Mouse (Mus musculus) embryonic stem cell, embryonic (primary cell): ENCODE results near the gene H2al1g.
"Not testable (repeated sequence)": the region's sequence is repeated elsewhere in the genome, so short reads cannot be mapped to it uniquely, and the experiment has no call there.

Source experiments
- CTCF ChIA-PET, 4 experiments: fragments of 300-600 bp in 2 of 4; fragments of 350-600 bp in 2 of 4; sonication (Branson Sonifier 250); formaldehyde crosslinking; loops; one replicate each; lab custom pipeline; 2022; ENCODE audit warnings: inconsistent platforms in 2 of 4; lab: Charles Lee
- POLR2A ChIA-PET, 4 experiments: fragments of 300-600 bp in 2 of 4; fragments of 350-600 bp in 2 of 4; sonication (Branson Sonifier 250); formaldehyde crosslinking; loops; one replicate each; lab custom pipeline; 2022; ENCODE audit warnings: antibody characterized with exemption in 4 of 4, inconsistent platforms in 1 of 4; lab: Charles Lee

H2al1g gene

DNA sequence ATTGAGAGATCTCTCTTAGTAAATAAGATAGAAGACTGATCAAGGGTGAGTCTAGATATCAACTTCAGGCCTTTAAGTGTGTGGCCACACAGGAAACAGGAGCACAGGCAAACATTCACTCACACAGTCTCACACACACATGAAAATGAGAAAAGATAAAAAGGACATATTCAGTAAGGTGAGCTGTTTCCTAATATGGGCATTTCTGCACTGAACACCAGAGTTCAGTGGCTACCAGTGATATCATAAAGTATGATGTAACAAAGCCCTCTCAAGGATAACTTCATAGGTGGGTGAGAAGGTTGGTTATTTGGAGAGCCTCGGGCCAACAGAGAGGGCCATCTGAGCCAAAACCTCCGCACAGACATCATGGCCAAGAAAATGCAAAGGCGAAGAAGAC lies at the start of gene H2al1g:
TSS of gene H2al1g (plus strand) at position 301 of the 400 bp plus-strand sequence.
- CTCF ChIA-PET, POLR2A ChIA-PET: not testable (repeated sequence)

DNA sequence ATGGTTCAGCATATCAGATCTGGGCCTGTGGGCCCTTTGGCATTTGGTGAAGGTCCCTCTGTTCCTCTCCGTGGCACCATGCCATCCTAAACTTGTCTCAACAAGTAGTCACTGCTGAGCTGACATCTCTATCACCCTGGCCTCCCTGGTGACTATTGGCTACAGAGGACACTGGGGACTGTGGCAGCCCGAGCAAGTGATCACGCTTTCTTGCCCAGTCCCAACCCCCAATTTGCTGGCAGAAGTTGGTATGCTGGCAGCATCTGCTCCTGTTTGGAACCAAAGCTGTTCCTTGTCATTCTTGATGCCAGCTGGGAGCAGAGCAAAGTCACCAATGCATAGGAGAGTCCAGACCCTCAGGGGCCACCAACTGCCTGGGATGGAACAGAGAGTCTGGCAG lies 49.0 kb upstream of the H2al1g start:
- POLR2A ChIA-PET, result no interaction called here
- CTCF ChIA-PET, result no interaction called here

DNA sequence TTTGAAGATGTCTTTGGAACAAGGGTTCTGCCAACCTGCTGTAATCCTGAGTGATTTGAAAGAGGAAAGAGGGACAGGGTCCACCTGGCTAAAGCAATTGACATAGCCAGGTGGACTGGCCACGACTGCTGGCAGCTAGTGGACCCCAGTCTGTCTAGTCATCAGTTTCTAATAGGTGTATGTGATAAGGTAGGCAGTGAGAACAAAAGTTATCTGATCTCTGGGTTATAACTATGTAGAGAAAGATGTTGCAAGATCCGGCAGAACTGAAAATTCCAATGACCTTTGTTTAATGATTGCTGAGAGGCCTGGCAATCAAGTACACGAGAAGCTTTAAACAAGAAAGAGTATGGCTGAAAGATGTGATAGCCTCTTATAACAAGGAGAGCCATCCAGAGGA lies 44.9 kb upstream of the H2al1g start:
- POLR2A ChIA-PET, result no interaction called here
- CTCF ChIA-PET, result no interaction called here

DNA sequence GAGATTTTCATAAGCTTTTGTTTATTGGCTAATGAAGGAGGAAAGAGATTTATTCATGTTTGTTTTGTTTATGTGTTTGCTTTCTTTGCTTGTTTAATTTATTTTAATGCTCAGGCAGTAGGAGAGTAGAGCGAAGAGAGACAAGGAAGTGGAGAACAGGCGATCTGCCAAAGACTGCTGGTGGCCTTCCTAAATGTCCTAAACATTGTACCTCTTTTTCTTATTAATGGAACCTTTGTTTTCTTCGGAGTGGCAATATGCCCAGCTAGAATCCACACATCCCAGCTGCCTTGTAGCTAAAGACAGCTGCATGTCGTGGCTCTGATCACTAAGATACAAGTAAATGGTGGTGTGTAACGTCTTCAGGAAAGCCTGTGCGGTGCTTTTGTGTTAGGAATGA lies 41.0 kb upstream of the H2al1g start:
- ChIA-PET POLR2A (no interaction called here), CTCF (no interaction called here)

DNA sequence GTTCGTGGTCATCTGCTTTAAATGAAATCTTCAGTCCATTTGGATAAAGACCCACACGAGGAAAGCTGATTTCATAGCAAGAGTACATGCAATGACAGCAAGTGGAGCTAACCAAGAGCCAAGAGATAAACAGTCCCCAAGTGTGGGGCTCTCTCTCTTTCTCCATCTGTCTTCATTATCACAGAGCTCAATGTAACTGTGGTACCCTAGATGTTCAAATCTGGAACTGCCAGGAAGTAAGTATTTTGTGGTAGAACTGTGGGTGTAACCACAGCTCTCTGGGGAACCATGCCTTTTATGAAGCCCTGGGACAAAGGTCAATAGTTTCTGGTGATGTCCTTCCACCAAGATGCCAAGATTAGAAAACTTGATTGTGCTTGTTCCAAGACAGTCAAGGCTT lies 37.3 kb upstream of the H2al1g start:
- CTCF ChIA-PET, result no interaction called here

DNA sequence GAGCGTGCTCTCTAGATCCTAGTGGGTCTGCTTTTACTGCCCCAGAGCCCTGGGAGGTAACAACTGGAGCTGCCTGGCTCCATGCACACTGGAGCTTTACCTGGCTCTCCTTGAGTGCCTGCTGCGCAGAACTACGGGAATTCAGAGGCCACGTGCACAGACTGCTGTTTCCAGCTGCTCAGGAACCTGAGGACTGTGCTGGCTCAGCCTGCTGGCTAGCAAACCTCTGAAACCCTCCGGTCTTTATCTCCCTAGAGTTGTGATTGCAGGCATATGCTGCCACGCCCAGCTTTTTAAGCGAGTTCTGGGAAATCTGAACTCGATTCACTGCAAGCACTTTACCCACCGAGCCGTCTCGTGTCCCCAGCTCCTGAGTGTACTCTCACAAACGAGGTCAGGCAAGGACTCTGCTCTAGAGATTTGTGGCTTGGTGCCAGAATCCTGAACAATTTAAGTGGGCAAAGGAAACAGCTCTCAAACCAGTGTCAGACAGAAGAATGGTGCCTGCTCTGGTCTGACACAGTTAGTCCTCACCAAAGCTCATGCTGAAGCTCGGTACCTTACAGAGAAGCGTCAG lies 29.7 kb upstream of the H2al1g start:
- ChIA-PET CTCF (interaction anchor here in 1 of 4 experiments (0.6 kb wide), 1 partner anchor 406 kb away, joined by 9 read pairs; no protein-coding TSS in a partner anchor), POLR2A (interaction anchor here in 1 of 4 experiments (0.6 kb wide), 1 partner anchor 908 kb away, joined by 3 read pairs; no protein-coding TSS in a partner anchor)

More for the DNA sequence above, 37.3 kb upstream of the H2al1g start:
- POLR2A ChIA-PET, result no interaction called here

DNA sequence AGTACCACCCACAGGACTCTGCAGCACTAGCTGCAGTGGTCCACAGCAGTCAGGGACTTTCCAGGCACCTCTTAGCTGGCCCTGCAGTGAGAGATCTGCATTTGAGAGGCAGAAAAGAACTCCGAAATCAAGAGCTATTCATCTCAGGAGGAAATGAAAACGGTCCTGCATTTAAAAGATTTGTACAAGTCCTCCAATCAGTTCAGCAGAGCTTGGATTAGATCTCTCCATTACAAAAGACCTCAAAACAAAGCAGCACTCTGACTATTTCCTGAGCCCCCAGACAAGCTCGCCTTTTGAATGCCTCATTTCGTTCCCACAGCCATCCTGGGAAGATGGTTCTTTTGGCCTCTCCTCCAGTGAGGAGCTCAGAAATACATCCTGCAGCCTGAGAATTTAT lies 28.8 kb upstream of the H2al1g start:
- POLR2A ChIA-PET, result interaction anchor here in 1 of 4 experiments (1.4 kb wide), 1 partner anchor 11 kb away, joined by 3 read pairs; no protein-coding TSS in a partner anchor
- CTCF ChIA-PET, result interaction anchor here in 1 of 4 experiments (0.6 kb wide), 1 partner anchor 1732 kb away, joined by 3 read pairs; no protein-coding TSS in a partner anchor

DNA sequence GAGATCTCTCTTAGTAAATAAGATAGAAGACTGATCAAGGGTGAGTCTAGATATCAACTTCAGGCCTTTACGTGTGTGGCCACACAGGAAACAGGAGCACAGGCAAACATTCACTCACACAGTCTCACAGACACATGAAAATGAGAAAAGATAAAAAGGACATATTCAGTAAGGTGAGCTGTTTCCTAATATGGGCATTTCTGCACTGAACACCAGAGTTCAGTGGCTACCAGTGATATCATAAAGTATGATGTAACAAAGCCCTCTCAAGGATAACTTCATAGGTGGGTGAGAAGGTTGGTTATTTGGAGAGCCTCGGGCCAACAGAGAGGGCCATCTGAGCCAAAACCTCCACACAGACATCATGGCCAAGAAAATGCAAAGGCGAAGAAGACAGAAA lies 19.1 kb upstream of the H2al1g start, which contains the start of gene H2al1a:
TSS of gene H2al1a (plus strand) at position 301 of the 400 bp plus-strand sequence.
- POLR2A ChIA-PET, CTCF ChIA-PET: not testable (repeated sequence)

DNA sequence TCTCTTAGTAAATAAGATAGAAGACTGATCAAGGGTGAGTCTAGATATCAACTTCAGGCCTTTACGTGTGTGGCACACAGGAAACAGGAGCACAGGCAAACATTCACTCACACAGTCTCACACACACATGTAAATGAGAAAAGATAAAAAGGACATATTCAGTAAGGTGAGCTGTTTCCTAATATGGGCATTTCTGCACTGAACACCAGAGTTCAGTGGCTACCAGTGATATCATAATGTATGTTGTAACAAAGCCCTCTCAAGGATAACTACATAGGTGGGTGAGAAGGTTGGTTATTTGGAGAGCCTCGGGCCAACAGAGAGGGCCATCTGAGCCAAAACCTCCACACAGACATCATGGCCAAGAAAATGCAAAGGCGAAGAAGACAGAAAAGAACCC lies 15.9 kb upstream of the H2al1g start, which contains the start of gene H2al1b:
TSS of gene H2al1b (plus strand) at position 301 of the 400 bp plus-strand sequence.
- CTCF ChIA-PET, POLR2A ChIA-PET: not testable (repeated sequence)

DNA sequence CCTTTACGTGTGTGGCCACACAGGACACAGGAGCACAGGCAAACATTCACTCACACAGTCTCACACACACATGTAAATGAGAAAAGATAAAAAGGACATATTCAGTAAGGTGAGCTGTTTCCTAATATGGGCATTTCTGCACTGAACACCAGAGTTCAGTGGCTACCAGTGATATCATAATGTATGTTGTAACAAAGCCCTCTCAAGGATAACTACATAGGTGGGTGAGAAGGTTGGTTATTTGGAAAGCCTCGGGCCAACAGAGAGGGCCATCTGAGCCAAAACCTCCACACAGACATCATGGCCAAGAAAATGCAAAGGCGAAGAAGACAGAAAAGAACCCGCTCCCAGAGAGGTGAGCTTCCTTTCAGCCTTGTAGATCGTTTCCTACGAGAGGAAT lies 12.7 kb upstream of the H2al1g start, which contains the start of gene H2al1c:
TSS of gene H2al1c (plus strand) at position 301 of the 400 bp plus-strand sequence.
- POLR2A ChIA-PET, CTCF ChIA-PET: not testable (repeated sequence)

DNA sequence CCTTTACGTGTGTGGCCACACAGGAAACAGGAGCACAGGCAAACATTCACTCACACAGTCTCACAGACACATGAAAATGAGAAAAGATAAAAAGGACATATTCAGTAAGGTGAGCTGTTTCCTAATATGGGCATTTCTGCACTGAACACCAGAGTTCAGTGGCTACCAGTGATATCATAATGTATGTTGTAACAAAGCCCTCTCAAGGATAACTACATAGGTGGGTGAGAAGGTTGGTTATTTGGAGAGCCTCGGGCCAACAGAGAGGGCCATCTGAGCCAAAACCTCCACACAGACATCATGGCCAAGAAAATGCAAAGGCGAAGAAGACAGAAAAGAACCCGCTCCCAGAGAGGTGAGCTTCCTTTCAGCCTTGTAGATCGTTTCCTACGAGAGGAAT lies 9.5 kb upstream of the H2al1g start, which contains the start of gene H2al1d:
TSS of gene H2al1d (plus strand) at position 301 of the 400 bp plus-strand sequence.
- CTCF ChIA-PET, POLR2A ChIA-PET: not testable (repeated sequence)

DNA sequence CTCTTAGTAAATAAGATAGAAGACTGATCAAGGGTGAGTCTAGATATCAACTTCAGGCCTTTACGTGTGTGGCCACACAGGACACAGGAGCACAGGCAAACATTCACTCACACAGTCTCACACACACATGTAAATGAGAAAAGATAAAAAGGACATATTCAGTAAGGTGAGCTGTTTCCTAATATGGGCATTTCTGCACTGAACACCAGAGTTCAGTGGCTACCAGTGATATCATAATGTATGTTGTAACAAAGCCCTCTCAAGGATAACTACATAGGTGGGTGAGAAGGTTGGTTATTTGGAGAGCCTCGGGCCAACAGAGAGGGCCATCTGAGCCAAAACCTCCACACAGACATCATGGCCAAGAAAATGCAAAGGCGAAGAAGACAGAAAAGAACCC lies 6.4 kb upstream of the H2al1g start, which contains the start of gene H2al1e:
TSS of gene H2al1e (plus strand) at position 301 of the 400 bp plus-strand sequence.
- CTCF ChIA-PET, POLR2A ChIA-PET: not testable (repeated sequence)

DNA sequence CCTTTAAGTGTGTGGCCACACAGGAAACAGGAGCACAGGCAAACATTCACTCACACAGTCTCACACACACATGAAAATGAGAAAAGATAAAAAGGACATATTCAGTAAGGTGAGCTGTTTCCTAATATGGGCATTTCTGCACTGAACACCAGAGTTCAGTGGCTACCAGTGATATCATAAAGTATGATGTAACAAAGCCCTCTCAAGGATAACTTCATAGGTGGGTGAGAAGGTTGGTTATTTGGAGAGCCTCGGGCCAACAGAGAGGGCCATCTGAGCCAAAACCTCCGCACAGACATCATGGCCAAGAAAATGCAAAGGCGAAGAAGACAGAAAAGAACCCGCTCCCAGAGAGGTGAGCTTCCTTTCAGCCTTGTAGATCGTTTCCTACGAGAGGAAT lies 3.2 kb upstream of the H2al1g start, which contains the start of gene H2al1f:
TSS of gene H2al1f (plus strand) at position 301 of the 400 bp plus-strand sequence.
- POLR2A ChIA-PET, result not testable (repeated sequence)

DNA sequence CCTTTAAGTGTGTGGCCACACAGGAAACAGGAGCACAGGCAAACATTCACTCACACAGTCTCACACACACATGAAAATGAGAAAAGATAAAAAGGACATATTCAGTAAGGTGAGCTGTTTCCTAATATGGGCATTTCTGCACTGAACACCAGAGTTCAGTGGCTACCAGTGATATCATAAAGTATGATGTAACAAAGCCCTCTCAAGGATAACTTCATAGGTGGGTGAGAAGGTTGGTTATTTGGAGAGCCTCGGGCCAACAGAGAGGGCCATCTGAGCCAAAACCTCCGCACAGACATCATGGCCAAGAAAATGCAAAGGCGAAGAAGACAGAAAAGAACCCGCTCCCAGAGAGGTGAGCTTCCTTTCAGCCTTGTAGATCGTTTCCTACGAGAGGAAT lies 3.1 kb downstream of the H2al1g start, which contains the start of gene H2al1h:
TSS of gene H2al1h (plus strand) at position 301 of the 400 bp plus-strand sequence.
- CTCF ChIA-PET, result not testable (repeated sequence)

More for the DNA sequence above, 3.2 kb upstream of the H2al1g start, which contains the start of gene H2al1f:
- CTCF ChIA-PET, result not testable (repeated sequence)

DNA sequence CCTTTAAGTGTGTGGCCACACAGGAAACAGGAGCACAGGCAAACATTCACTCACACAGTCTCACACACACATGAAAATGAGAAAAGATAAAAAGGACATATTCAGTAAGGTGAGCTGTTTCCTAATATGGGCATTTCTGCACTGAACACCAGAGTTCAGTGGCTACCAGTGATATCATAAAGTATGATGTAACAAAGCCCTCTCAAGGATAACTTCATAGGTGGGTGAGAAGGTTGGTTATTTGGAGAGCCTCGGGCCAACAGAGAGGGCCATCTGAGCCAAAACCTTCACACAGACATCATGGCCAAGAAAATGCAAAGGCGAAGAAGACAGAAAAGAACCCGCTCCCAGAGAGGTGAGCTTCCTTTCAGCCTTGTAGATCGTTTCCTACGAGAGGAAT lies 6.3 kb downstream of the H2al1g start, which contains the start of gene H2al1i:
TSS of gene H2al1i (plus strand) at position 301 of the 400 bp plus-strand sequence.
- POLR2A ChIA-PET, CTCF ChIA-PET: not testable (repeated sequence)

More for the DNA sequence above, 3.1 kb downstream of the H2al1g start, which contains the start of gene H2al1h:
- POLR2A ChIA-PET, result not testable (repeated sequence)

DNA sequence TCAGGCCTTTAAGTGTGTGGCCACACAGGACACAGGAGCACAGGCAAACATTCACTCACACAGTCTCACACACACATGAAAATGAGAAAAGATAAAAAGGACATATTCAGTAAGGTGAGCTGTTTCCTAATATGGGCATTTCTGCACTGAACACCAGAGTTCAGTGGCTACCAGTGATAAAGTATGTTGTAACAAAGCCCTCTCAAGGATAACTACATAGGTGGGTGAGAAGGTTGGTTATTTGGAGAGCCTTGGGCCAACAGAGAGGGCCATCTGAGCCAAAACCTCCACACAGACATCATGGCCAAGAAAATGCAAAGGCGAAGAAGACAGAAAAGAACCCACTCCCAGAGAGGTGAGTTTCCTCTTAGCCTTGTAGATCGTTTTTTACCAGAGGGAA lies 9.5 kb downstream of the H2al1g start, which contains the start of gene H2al1j:
TSS of gene H2al1j (plus strand) at position 301 of the 400 bp plus-strand sequence.
- CTCF ChIA-PET, POLR2A ChIA-PET: not testable (repeated sequence)

DNA sequence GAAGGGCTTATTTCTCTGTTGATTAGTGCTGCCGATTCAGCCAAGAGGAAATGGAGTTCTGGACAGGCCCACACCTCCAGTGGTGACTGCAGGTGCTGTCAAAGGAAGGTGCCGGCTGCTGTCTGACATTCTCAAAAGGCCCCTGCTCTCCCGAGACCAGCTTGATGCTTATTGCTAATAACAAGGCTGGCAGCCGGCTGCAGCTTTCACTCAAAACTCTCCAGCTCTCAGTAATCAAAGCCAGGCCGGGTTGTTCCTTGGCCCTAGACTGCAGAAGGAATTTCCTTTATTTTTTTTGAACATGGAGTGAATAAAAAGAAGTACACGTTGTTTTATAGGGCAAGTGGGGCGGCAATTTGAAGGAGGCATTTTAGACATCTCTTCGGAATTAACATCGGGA lies 27.7 kb downstream of the H2al1g start:
- ChIA-PET CTCF (no interaction called here), POLR2A (no interaction called here)

DNA sequence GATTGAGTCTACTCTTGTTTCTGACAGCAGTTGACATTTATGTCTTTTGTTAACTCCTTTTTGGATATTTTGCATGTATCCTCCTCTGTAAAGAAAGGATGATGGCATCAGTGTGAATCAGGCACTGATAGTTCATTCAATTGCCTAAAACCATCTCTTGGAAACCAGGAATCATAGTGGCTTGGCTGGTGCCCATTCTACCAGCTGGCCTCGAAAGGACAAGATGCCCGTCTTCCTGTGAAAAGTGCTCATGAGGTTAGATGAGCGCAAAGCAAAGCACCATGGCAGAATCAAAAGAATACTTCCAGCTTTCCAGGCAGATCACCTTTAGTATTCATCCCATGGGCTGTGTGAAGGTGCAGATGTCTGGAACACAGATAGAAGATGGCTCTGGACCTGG lies 28.7 kb downstream of the H2al1g start:
- POLR2A ChIA-PET, result no interaction called here
- CTCF ChIA-PET, result no interaction called here

DNA sequence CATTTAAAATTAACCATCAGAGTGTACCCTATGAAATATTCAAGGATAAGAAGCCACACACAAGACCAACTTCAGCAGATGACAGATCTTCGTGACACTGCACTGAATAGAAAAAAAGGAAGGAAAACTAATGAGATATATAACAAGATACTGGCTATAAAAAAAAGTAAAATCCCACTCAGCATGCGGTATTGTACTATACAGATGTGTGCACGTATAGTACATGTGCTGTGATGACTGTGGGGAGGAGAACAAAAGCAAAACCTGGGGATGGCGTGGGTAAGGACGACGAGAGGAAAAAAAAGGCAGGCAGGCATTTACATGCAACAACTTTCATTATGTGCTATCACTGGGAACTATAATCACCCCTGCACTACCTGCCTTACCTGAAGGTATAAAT lies 42.8 kb downstream of the H2al1g start:
- POLR2A ChIA-PET, result no interaction called here
- CTCF ChIA-PET, result no interaction called here

DNA sequence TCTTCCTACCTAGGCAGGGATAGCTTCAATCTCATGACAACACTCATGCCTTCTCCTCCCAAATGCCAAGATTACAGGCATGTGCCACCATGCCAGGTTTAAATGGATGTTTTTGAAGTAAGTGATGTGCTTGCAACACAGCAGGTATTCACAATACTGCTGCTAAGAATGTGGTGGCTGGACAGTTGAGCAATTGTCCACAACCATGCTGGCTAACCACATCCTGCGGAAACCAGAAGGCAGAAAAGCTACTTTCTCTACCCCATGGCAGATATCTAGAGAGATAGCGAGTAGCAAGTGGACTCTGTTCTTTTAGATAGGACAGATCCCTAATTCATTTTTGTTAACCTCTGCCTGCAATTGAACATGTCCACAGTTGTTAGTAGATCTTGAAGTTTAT lies 43.2 kb downstream of the H2al1g start:
- CTCF ChIA-PET, result no interaction called here
- POLR2A ChIA-PET, result no interaction called here
